Mouse (Mus musculus) left cerebral cortex, postnatal 36 days (tissue): Measurements from ENCODE around the gene Arf1. TPM values are rescaled to one million over a fixed set of nuclear protein-coding genes. Genes with fewer than 3 reads are reported as not detected.

Experiments used
- DNase-seq, 2 experiments: peaks; one replicate each; pipeline ENCODE4 v3.0.0; 2021 to 2022; ENCODE audit warnings: low spot score in 2 of 2, mixed read lengths in 1 of 2
- intact Hi-C: fragments of 180-260 bp; cut with DNase I; formaldehyde crosslinking; loops from one replicate; pipeline ENCODE4 v1.15.1; 2025
- total RNA-seq, 2 experiments: library from RNA; stranded (reverse); gene quantifications; 2 replicates each; pipeline ENCODE4 v1.2.3; 2021

Arf1 gene
- total RNA-seq: 100 to 1,000 TPM; 415 to 451 TPM

DNA sequence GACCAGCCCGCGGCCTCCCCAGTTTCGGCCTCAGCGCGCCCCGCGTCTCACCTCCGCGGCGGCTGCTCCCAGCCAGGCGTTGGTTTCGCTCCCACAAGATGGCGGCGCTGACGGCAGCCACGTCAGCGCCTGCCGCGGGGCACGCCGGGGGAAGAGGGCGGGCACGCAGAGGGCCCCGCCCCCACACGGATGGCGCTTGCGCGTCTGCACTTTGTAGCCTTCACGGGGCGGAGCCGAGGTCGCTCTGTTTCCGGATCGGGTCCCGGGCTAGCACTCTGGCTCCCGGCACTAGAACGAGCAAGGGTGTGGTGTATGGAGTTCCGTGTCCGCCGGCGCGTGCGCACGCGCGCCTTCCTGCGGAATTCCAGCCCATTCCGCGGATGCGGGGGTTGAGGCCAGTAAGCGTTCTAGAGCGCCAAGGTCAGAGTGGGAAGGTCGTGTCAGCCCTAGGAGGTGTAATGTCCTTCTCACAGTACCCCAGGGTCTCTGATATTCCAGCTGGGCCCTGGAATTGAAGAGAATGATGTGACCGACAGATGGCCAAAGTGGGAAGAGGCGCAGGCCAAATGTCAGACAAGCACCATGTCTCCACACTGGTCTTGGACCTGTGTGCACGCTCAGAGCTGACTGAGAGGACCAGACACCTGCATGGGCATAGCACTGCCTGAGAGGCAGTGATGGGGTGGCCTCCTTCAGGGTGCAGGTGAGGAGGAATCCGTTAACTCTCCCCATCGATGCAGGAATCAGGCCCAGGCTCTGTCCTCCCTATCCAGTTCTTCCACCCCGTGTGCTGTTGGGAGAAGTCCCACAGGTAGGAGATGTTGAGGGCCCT, at the start of gene Arf1:
Gene Arf1, minus strand, starts transcription at position 149 of the 832 bp plus-strand sequence.
- intact Hi-C loops: loop anchor here (10.0 kb wide), 1 partner anchor 256 kb away; no protein-coding TSS in a partner anchor
- peak; percentile 95 to 98 for DNase-seq

DNA sequence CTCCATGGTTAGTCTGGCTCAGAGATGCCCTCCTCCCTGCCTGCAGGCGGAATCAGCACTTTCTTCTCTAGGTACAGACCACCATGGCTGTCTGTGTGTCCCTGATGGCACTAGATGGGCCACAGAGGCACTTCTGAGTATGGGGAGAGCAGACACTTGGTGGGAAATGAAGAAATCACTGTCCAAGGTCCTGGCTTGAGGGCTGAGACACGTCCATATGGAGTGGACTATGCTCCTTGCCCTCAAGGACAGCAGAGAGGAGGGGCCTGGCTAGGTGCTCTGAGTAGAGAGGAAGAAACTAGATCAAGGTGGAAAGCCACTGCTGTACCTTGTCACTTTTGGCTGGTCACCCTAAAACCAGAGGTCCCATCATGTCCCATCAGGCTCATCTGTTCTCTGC, 48.8 kb upstream of the Arf1 start:
- intact Hi-C loops: no loop called here

DNA sequence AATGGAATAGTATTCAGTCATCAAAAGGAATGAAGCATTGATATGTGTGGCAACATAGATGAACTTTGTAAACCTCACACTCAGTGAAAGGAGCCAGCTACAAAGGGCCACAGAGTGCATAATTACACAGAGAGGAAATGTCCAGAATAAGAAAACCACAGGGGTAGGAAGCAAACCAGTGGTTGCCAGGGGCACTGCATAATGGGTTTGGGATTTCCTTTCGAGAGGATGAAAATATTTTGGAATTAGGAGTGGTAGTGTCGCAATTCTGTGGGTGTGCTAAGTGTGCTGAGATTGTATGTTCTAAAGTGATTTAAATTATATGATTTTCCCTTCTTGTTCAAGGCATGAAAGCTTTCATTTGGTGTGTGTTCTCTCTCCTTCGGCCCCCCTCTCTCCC, 46.1 kb upstream of the Arf1 start:
- intact Hi-C loops: no loop called here
- no peak for DNase-seq

More for the DNA sequence above, 48.8 kb upstream of the Arf1 start:
- DNase-seq: no peak

DNA sequence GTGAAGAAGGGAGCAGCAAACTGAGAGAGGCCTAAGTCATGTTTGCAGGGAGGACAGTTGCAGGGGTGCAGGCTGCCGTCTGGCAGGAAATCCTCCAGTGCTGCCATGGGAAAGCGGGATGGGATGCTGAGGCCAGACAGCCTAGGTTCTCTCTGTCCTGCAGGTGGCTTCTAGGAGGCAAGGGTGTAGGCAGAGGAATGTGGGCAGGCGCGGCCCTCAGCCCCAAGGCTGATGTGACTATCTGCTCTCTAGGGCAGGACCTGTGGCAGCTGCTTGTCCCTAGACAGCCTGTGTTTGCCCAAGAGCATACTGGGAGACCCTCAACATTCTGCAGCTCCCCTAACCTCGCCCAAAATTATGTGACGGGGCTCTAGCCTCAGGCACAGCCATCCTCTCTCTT, 38.7 kb upstream of the Arf1 start:
- no peak for DNase-seq
- intact Hi-C loops: no loop called here

DNA sequence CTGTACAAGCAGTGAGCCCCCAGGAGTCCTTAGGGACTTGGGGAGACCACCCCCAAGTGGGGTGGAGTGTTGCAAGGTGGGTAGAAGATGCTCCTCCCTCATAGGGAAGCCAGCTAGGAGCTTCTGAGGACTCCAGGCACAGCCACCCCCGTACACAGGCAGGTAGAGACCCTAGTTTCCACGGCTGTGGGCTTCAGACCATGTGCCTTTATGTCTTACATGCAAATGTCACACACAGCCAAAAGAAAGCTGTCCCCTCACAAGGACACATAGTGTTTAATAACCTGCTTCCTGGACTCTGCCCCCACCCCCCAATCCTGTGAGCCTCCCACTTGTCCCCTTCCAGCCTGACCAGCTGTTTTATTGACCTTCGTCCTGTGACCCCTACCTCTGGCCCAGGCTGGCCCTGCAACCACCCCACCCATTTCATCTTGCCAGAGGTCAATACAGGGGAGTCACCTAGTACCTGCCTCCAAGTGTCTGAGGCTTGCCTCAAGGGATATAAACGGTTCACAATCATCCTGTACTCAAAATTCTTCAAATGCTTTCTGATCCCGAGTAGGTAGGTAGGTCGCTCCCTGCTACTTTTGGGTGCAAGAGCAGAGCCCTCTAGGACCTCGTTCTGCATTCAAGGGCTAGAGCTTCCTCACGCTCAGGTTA, 37.2 kb upstream of the Arf1 start:
- no peak for DNase-seq
- intact Hi-C loops: no loop called here

DNA sequence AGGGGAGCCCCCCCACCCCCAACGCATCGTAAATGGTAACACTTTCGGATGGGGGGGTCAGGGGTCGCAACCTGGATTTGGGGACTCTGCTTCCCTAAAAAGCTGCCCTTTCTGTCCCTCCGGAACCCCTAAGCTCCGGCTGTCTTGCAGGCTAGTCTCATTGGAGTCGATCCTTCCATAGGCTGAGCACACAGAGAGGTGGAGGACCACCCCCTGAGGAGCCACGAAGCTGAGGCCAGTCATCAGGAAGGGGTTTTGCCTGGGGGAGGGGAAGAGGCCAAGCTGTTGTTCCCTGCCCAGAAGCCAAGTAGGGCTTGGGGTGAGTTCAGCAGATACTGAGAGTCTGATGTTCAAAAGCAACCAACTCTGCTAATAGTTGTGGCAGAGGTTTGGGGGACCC, 36.5 kb upstream of the Arf1 start:
- intact Hi-C loops: no loop called here
- DNase-seq: no peak

DNA sequence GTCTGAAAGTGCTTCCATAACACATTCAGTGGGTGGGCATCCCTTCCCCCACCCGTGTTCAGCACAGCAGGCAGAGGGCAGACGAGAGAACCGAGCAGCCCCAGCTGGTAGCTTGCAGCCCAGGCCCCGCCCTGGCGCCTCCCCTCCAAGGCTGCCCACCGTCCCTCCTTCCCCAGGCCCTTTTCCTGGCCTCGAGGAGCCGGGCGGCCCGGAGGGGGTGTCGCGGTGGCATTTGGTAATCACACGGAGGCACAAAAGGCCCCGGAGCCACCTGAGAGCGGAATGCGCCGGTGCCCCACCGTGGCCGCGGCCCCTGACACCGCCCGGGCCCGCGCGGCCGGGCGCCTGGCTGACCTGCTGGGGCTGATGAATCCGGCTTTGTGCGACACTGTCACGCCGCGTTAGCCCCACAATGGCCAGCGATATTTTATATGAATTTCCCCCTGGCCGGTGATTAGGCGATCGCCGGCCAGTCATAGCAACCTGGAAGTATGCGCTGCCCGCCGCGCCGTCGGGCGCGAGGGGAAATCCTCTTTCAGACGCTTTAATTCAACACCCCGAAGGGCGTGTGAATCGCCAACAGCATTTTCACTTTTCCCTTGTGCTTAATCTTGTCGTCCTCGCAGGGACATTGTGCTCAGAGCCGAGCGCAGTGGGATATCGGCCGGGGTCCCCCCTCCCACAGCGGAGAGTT, 35.9 kb upstream of the Arf1 start:
- DNase-seq: peak in 1 of 2 experiments; percentile 10
- intact Hi-C loops: no loop called here

DNA sequence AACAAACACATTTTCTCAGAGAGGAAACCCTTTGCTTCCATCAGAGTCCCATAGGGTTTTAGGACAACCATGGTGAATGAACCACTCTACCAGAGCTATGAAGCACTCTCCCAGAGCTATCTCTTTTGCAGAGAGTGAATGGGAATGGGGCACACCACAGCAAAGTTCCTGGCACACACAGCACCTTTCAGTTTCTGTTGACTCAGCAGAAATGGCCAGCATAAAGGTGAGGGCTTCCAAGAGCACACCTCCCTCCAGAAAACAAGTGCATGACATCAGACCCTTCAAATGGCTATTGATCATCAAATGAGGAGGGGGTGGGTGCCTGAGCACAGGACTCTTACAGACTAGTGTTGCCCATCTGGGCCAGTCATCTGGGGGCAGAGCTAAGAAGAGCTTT, 34.2 kb upstream of the Arf1 start:
- intact Hi-C loops: no loop called here
- DNase-seq: no peak

DNA sequence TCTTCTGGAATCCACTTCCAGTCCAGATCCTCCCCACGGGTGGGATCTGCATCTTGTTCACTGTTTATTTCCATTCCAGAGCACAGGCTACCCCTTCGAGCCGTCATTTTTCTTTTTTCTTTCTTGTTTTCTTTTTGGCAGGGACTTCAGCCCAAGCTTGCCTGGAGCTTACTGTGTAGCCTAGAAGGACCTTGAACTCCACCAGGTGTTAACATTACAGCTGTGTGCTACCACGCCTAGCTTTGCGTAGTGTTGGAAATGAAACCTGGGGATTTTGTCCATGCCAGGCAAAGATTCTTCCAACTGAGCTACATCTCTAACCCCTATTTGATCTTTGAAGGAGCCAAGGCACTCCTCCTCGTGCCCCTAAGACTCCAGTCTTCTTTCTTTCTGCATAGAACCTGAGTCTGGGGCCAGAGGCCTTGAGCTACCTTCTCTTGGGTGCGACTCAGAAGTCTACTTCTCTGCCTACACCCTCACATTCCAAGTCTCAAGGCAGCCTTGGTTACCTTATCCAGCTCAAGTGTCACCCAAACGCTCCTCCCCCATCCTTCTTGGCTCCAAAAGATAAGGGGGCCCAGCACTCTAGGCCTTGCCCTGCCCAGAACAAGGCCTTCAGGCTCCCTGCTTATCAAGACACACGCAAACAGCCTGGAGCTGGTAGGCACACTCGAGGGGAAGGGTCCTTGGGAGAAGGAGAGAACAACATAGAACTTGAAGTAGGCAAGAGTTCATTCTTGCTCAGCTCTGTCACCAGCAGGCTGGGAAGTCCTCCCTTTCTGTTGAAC, 32.8 kb upstream of the Arf1 start:
- intact Hi-C loops: no loop called here
- DNase-seq: no peak

DNA sequence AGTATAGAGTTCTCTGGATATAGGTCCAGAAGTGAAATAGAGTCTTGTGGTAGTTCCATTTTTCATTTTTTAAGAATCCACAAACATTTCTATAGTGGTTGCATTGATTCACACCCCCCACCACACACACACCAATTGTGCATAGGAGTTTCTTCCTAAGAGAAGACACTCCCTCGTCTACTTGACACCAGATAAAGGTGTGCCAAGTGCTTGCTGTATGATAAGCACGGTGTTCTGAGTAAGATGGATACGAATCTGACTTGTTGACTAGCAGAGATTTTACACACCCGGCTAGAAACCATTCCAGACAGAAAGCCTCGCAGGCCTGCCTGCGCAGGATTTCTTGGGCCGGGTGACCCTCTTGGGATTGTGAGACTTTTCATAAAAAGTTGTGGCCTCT, 31.6 kb upstream of the Arf1 start:
- intact Hi-C loops: no loop called here
- no peak for DNase-seq

DNA sequence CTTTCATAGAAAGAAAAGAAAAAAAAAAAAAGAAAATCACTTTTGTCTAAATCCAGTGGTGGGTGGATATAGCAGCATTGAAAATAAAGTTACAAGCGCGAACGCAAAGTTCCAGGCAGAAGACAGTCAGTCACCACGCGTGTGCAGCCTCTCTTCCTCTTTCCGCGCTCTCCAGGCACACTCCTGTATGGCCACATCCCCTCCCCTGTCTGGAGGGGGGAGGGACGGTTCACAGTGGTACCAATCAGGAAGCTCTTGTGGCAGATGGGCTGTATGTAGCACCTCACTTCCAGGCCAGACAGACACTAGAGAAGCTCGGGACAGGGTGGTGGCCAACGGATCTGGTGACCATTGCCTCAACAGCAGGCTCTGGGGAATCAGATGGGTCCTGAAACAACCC, 20.0 kb upstream of the Arf1 start:
- no peak for DNase-seq
- intact Hi-C loops: no loop called here

DNA sequence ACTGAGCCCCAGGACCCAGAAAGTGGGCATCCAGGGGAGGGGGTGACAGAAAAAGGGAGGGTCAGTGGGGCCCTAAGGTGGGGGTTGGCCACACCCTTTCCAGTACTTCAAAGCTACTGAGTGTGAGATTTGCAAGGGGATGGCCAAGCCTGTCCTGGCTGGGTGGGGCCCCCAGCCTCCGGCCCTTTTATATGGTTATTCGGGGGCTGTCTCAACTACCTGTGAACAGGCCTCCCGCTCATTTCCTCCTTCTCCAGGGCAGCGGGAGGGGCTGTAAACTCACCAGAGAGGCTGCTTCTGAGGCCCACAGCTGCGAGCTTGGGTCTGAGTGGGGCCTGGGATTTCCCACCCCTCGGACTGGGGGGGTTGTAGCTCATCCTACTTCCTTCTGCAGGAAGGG, 15.8 kb upstream of the Arf1 start:
- intact Hi-C loops: no loop called here
- no peak for DNase-seq

DNA sequence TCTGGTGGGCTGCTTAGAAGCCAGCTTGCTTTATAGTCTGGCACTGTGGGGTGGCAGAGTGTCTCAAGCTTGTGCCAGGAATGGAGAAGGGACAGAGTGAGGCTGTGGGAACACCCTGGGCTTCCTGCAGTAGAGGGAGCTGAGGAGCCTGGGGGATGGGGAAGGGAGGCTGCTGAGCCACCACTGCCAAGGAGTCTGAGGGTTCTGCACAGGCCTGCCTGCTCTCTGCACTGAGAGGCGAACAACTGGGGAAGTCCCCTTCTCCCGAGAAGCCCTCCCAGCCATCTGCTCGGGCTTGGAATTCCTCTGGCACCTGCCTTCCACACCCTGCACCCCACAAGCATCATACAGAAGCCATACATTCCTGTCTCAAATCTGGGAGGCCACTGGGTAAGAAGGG, 13.8 kb upstream of the Arf1 start:
- DNase-seq: no peak

DNA sequence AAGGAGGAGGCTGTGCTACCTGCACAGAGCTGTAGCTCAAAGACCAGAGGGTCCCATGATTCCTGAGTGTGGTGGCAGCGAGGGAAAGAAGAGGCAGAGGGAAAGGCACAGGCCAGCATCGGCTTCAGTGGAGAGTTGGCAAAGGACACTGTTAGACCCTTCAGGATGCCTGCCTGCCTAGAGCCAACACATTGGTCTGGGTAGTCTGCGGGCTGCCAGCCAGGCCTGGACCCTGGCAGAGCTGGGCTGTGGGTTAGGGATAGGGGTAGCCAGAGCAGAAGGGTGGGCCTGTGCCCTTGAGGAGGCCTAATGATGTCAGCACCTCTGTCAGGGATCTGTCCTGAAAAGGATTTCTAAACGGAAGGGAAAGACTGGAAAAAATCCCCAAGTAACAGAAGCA, 11.7 kb upstream of the Arf1 start:
- intact Hi-C loops: loop anchor here (2.0 kb wide), 2 partner anchors 49 to 55 kb away; no protein-coding TSS in a partner anchor
- no peak for DNase-seq

More for the DNA sequence above, 13.8 kb upstream of the Arf1 start:
- intact Hi-C loops: loop anchor here (2.0 kb wide), 1 partner anchor 47 kb away; no protein-coding TSS in a partner anchor

DNA sequence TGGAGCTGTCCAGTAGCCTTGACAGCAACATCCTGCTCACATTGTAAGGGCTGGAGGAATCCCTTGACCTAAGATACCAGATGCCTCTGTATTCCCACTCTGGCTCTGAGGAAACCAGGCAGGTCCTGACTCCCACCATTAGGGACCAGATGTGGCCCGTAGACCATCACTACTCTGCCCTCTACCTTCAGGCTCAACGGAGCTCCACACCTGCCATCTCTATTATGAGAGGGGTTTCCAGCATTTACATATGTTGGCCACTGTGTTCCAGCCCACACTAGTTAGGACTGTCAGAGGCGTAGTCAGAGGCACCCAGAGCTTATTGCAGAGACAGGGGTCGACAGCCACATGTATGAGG, 11.3 kb upstream of the Arf1 start:
- no peak for DNase-seq
- intact Hi-C loops: loop anchor here (2.0 kb wide), 1 partner anchor 55 kb away; no protein-coding TSS in a partner anchor

DNA sequence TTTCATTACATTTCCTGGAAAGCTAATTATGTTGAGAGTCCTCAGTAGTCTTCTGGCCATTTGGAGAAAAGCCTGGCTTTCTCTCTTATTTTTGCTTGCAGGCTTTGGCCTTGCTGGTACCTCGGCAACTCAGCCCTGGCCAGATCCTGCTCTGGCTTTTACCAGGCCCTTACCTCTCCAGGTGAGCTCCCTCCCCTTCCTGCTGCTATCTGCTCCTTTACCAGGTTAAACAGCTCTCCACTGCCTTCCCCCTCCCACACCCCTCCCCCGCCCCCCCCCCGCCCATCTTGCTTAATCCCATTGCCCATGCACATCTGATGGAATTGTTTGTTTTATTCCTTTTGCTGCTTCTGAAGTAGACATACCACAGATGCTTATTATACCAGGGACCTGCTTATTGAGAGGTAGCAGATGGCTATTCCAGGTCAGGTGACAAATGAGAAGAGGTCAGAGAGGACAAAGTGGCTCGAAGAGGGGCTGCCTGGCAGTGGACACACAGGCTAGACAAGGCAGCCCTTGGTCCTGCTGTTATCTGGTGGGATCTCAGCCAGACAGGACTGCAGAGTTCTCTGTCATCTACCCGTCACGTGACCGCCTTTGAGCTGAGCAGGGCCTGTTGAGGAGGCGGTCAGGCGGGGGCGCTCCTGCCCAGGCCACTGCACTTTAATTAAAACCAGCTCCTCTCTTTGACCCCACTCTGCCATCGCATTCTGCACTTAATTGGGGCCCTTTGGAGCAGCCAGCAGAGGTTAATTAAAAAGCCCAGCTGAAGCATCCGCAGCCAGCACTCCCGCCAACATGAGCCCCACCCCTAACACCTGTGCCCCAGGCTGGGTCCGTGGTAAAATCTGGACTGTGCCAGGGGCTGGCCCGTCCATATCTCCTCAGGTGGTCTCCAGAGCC, 10.7 kb upstream of the Arf1 start:
- DNase-seq: peak; percentile 29 to 39
- intact Hi-C loops: loop anchor here (2.0 kb wide), 1 partner anchor 56 kb away; no protein-coding TSS in a partner anchor

DNA sequence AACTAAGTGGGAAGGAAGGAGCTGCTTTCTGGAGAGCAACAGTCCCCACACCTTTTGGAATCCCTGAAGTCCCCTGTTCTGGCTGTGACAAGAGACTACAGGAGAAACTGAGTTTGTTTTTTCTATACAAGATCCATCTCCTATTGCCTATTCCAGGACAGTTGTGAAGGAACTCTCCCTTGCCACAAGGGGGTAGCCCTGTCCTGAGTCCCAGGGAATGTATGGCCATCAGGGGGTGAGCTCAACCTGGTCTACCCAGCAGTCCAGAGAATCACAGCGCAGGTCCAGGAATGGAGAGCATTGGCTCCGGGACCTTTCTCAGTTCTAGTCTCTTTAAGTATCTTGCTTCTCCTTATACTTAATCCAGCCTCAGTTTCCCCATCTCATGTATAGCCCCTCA, 4.7 kb upstream of the Arf1 start:
- intact Hi-C loops: no loop called here
- DNase-seq: no peak

DNA sequence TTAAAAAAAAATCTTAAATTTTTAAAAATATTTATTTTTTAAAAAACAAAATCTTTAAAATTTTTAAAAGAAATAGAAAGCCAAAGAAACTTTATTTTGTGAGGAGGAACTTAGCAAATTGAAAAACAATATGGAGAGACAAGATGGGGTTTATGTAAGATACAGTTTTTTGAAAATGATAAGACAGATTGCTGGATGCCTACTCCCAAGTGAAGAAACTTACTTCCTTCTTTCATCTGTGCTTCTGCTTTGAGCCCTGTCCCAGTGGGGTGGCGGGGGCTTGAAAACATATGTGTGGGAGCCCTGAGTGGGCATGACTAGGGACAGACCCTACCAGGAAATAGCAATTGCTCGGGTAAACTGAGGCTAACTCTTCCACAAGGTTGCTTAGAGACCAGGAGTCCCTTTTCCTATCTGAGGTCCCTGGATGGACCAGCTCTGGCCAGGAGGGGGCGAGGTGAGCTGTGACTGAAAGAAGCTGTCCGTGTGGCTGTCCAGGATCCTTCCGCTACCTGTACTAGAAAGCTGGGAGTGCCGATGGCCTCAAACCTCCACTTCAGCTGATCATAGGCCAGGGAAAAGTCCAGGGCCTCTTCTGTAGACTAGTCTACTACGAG, 2.2 kb upstream of the Arf1 start:
- DNase-seq: peak; percentile 39 to 58
- intact Hi-C loops: no loop called here
